Mouse (Mus musculus) erythroid progenitor cell, adult 5-6 weeks (primary cell): ENCODE results near the gene Vps26c. TPM values are rescaled to one million over a fixed set of nuclear protein-coding genes. Genes with fewer than 3 reads are reported as not detected.
"Not testable (repeated sequence)": the region's sequence is repeated elsewhere in the genome, so short reads cannot be mapped to it uniquely, and the experiment has no call there.

Source experiments
- ATAC-seq: replicated peaks from 2 replicates; pipeline ENCODE4 v1.8.0; 2016; ENCODE audit warnings: moderate number of reproducible peaks, mild to moderate bottlenecking, moderate TSS enrichment, inconsistent platforms; ENCODE audit not compliant: poor library complexity, low FRiP score, severe bottlenecking
- total RNA-seq, 2 experiments: library from RNA; stranded (forward) in 1 of 2; stranded (reverse) in 1 of 2; fragments of 150-400 nt in 1 of 2; fragments of 186-747, 209-891 nt in 1 of 2; gene quantifications; 2 replicates each; pipeline versions ENCODE4 v1.2.3 to v1.2.4; 2015 to 2017; ENCODE audit warnings: low replicate concordance in 2 of 2

Gene Vps26c
- total RNA-seq, 2 experiments from 2014 or later: 7.6 to 14.7 TPM

- ATAC-seq: no peak
These were observed 22.4 kb downstream of the Vps26c start for GRCm38 (mm10) chr16:94504192-94504591.

DNA sequence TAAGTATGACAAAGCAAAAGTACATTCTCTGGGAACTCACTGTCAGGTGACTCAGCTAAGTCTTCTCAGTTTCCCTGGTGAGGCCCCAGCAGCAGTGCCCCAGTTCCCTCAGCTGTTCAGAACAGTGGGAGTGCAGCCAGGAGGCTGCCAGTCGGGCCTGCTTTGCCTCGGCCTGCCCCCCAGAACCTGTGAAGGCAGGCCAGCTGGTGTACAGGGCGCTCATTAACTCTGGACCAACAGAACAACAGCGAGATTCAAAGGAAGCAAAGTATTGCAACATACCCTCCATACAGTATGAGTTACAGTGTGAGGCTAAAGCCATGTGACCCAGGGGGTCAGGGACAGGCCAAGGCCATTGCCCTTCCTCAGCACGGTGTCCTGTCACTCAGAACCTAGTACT, 28.7 kb downstream of the Vps26c start:
- no peak for ATAC-seq

GRCm38 (mm10) chr16:94497176-94497575, 29.5 kb downstream of the Vps26c start:
- not testable (repeated sequence) for ATAC-seq

DNA sequence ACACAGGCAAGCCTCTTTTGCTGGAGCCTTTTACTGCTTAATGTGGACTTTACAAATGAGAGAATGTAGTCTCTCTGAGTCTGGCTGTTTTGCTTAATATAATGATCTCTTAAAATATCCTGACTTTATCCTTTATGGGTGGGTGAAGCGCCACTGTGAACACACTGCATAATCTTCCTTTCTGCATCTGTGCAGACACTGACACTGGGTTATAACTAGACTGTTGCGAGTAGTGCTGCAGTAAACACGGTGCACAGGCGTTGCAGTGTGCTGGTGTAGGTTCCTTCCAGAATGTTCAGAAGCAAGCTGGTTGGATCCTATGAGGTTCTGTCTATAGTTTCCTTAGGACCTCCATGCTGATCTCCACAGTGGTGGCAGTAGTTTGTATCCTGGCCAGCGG, 37.3 kb downstream of the Vps26c start:
- ATAC-seq: no peak

DNA sequence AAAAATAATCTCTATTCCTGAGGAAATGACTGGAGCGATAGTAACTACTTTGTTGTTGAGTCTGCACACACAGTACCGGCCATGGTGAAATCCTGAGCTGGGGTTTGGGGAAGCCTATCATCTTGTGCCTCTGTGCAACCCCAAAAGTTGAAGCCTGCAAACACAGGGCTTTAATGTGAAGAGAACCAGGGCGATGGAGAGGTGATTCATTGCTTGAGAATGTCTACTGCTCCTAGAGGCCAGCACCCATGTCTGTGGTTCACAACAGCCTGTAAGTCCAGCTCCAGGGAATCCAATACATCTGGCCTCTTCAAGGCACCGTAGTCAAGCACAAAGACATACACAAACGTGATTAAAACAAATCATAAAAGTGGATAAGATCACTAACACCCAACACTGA, 39.3 kb downstream of the Vps26c start:
- ATAC-seq: no peak

DNA sequence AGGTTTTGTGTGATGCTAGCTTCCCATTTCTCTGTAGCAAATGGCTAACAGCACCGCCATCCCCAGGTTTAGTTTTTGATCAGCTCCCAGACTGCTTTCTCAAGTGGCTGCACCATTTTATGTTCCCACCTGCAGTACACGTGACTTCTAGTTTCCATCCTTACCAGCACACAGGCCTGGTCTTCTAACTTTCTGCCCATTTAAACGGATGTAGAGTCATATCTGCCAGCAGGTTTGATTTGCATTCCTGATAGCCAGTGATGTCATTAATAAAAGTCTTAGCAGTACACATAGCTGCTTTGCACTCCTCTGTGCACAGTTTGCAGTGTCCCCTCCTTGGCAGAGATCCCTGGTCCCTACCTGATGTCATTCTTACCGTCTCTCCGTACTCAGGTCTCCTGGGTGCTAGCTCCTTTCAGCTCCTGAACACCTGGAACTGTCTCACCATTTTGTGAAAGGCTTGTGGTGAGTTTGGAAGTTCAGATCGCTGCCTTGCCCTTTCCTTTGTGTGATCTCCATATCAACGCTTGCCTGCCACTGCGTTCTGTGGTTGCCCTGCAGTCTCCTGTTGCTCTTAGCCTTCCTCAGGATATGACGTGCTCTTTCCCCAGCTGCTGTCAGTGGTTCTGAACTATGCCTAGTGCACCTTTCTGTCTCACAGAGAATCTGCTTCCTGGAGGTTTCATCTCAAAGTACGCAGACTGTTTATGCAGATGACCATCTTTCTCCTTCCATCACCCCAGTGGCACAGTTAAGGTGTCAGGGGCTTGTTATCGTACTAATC, 41.7 kb downstream of the Vps26c start:
- ATAC-seq: no peak

GRCm38 (mm10) chr16:94473086-94473822, 53.4 kb downstream of the Vps26c start:
- no peak for ATAC-seq

DNA sequence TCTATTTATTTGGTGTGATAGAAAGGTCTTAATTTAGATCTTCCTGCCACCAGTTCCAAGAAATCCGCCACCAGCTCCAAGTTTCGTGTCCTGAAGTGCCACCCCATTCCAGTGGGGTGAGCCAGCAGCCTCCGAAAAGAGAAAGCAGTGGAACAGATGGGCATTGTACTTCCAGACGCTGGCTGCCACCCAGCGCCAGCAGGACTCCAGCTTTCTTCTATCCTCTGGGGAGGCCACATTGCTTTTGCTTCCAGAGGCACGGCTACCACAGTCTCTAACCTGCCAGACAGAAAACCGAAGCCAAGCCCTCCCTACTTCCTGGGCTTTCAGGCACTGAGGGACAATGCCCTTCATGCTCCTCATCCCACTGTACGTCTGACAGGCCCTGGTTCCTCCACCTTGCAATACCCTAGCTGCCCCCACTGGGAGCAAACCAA, 54.1 kb downstream of the Vps26c start:
- no peak for ATAC-seq

GRCm38 (mm10) chr16:94468391-94468790, 58.2 kb downstream of the Vps26c start:
- ATAC-seq: no peak

GRCm38 (mm10) chr16:94467337-94468055, 59.1 kb downstream of the Vps26c start:
- no peak for ATAC-seq

DNA sequence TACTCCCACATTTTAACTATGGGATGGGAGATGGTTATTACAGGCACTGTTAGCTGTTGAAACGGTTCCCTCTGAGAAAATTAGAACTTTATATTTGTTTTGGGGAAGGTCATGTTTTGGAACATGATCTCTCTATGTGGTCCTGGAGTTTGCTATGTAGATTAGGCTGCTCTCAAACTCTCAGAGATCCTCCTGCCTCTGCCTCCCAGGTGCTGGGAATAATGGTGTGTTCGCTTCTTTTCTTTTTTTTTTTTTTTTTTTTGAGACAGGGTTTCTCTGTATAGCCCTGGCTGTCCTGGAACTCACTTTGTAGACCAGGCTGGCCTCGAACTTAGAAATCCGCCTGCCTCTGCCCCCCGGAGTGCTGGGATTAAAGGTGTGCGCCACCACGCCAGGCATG, 60.3 kb downstream of the Vps26c start:
- not testable (repeated sequence) for ATAC-seq

DNA sequence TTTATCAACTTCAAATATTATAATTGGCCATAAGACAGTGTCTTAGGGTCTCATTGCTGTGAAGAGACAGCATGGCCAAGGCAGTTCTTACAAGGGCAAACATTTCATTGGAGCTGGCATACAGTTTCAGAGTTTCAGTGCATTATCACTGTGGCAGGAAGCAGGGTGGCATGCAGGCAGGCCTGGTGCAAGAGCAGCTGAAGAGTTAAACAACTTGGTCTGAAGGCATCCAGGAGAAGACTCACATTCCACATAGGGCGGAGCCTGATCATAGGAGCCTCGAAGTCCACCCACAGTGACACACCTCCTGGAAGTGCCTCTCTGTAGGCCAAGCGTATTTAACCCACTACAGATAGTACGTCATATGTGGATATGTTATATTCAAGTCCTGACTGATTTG, 60.7 kb downstream of the Vps26c start:
- ATAC-seq: no peak

DNA sequence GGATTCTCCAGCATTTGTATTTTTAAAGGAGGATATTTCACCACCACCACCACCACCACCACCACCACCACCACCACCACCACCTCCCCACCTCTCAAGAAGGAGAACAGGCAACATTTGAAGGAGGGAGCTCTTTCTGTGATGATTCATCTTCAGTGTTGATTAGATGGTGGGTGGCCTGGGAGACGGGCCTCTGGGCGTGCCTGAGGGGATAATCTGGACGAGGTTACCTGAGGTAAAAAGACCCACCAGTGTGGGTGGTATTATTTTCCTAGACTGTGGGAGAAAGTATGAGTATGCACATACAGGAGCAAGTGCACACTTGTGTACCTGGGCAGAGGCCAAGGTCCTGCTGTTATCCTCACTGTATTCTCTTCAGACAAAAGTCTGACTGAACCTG, 62.6 kb downstream of the Vps26c start:
- ATAC-seq: no peak

GRCm38 (mm10) chr16:94454146-94454545, 72.5 kb downstream of the Vps26c start:
- no peak for ATAC-seq

DNA sequence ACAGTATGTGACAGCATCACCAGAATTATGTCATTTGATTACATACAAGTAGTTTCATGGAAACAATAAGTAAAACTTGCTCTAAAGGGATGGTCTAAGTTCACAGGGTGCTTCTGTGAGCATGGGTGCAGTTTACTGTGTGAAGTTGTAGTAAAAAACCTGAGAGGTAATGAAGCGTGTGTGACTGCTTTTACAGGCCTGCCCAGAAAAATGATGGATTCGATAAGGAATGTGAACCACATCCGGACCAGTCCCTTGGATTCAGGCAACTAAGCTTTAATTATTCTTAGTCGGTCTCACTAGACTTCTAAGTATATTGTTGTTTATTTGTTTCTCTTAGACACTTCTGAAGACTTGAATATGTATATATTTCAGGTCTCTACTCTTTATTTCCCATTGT, 73.9 kb downstream of the Vps26c start:
- no peak for ATAC-seq

DNA sequence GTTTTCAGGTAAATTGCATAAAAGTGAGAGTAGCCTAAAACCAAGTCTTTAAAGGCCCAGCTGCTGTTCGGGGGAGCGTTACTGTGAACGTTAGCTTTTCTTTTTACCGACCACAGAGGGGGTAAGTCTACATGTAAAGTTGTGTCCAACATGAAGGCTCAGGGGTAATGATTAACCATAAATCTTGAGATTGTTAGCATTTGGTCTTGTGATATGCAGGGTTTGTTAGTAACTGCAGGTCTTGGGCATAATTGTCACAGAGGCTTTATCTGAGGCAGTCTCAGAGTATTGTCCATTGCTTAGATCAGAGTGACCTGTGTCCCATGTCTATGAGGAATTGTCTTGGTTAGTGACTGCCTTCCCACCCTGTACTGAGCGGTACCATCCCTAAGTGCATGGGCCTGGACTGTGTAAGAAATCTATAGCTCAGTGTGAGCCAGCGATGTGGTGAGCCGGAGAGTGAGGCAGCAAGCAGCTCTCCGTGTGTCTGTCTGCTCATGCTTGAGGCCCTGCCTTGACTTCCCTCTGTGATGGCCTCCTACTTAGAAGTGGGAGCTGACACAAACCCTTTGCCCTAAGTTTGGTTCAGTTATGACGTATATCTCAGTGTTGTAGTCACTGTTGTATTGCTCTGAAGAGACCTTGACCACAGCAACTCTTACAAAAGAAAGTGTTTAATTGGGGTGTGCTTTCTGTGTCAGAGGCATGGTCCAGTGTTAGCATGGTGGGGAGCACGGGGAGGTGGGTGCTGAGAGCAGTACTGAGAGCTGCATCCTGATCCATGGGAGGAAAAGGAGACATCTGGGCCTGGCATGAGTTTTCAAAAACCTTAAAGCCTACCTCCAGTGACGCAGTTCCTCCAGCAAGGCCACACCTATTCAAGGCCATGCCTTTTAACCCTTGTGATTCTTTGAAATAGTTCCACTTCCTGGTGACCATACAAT, 74.8 kb downstream of the Vps26c start:
- ATAC-seq: no peak

DNA sequence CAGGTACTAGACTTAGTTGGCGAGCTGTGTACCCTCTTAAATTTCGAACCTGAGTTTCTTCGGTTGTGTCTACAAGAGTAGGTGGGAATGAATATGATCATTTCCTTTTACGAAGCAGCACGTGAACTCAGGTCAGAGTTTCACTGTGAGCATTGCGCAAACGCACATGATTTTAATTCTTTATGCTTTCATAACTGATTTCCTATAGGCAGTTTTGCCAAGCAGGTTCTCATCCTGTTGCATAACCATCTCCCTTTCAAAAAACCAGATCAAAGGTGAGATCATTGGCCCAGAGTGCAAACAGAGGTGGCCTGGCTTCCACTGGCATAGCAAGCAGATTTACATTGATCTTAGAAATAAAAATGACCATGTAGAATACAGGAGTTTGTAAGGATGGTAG, 77.0 kb downstream of the Vps26c start:
- no peak for ATAC-seq

DNA sequence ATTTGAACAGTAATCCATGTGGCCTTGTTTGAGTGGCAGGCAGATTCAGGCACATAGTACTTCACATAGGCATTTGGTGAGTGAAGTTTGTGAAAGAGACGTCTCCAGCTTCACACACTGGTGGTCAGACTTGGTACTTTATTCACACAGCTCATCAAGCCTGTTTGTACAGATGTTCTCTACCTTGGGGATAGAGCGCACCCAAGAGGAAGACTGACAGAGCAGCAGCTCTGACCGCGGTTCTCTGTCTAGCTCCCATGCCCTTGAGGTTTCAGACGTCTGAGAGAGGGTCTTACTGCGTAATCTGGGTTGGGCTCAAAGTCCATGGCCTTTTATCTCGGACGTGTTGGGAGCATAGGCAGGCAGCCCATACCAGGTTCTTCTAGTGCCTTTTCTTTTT, 77.5 kb downstream of the Vps26c start:
- no peak for ATAC-seq
